Mouse (Mus musculus): ENCODE measurements around the gene Gm1113. TPM values are rescaled to one million over a fixed set of nuclear protein-coding genes. Genes with fewer than 3 reads are reported as not detected.

The Gm1113 gene
- polyA plus RNA-seq, 1 experiment from 2014 or later: not detected

GRCm38 (mm10) chr9:35493733-35494092, 24.4 kb downstream of the Gm1113 start:
- H3K4me1 ChIP-seq (replicated peaks; ENCODE audit: control insufficient read depth, insufficient read depth, low read length): no peaks in the 10 kb centered on the region
- DNase-seq (ENCODE audit: low spot score) (no peak), ATAC-seq (ENCODE audit: low FRiP score) (no peak)
- H3K9me3 ChIP-seq (ENCODE audit: control insufficient read depth, low read length): no peaks in the 10 kb centered on the region
- no peak overlapping the region for H3K9ac ChIP-seq (ENCODE audit: low read depth, low read length)
- no peak overlapping the region for H3K27ac ChIP-seq (ENCODE audit: low read depth, low read length)
- H3K4me3 ChIP-seq (ENCODE audit: low read depth, low read length): no peak overlapping the region
- H3K36me3 ChIP-seq (ENCODE audit: control insufficient read depth, insufficient read depth, low read length): 0 out of 2 replicates have a peak, but pooled peaks cover 2% of the 10 kb centered on the region
- no peaks in the 10 kb centered on the region for H3K27me3 ChIP-seq (ENCODE audit: control insufficient read depth, insufficient read depth, low read length)
- WGBS: 74% methylated on average over 4 of the region's 4 CpGs
- no peak overlapping the region for H3K4me2 ChIP-seq (replicated peaks; ENCODE audit: low read depth, low read length)

- Histone ChIP-seq H3K4me1 (replicated peaks; ENCODE audit: control insufficient read depth, insufficient read depth, low read length) (no peaks in the 10 kb centered on the region), H3K36me3 (ENCODE audit: control insufficient read depth, insufficient read depth, low read length) (0 out of 2 replicates have a peak, but pooled peaks cover 2% of the 10 kb centered on the region), H3K9ac (ENCODE audit: low read depth, low read length) (no peak overlapping the region), H3K27me3 (ENCODE audit: control insufficient read depth, insufficient read depth, low read length) (no peaks in the 10 kb centered on the region), H3K4me3 (ENCODE audit: low read depth, low read length) (no peak overlapping the region), H3K9me3 (ENCODE audit: control insufficient read depth, low read length) (no peaks in the 10 kb centered on the region), H3K27ac (ENCODE audit: low read depth, low read length) (no peak overlapping the region), H3K4me2 (replicated peaks; ENCODE audit: low read depth, low read length) (no peak overlapping the region)
- ATAC-seq (ENCODE audit: low FRiP score) (0 out of 2 replicates have a peak, but pooled peaks have one; percentile 53), DNase-seq (ENCODE audit: low spot score) (peak; percentile 25)
- WGBS: 56% methylated on average over 7 of the region's 7 CpGs
These were observed 24.9 kb downstream of the Gm1113 start for GRCm38 (mm10) chr9:35493033-35493732.

- Histone ChIP-seq H3K9ac (ENCODE audit: low read depth, low read length) (no peak overlapping the region), H3K9me3 (ENCODE audit: control insufficient read depth, low read length) (no peaks in the 10 kb centered on the region), H3K27ac (ENCODE audit: low read depth, low read length) (no peak overlapping the region), H3K27me3 (ENCODE audit: control insufficient read depth, insufficient read depth, low read length) (no peaks in the 10 kb centered on the region), H3K36me3 (ENCODE audit: control insufficient read depth, insufficient read depth, low read length) (0 out of 2 replicates have a peak, but pooled peaks cover 2% of the 10 kb centered on the region), H3K4me2 (replicated peaks; ENCODE audit: low read depth, low read length) (no peak overlapping the region), H3K4me3 (ENCODE audit: low read depth, low read length) (no peak overlapping the region), H3K4me1 (replicated peaks; ENCODE audit: control insufficient read depth, insufficient read depth, low read length) (no peaks in the 10 kb centered on the region)
- no peak for ATAC-seq (ENCODE audit: low FRiP score)
- DNase-seq (ENCODE audit: low spot score): no peak
- 86% methylated on average over 11 of the region's 11 CpGs for WGBS
These were observed 26.8 kb downstream of the Gm1113 start for GRCm38 (mm10) chr9:35491109-35491866.

GRCm38 (mm10) chr9:35488496-35488895, 29.6 kb downstream of the Gm1113 start:
- DNase-seq (ENCODE audit: low spot score) (no peak), ATAC-seq (ENCODE audit: low FRiP score) (no peak)
- Histone ChIP-seq H3K4me3 (ENCODE audit: low read depth, low read length) (no peak overlapping the region), H3K4me2 (replicated peaks; ENCODE audit: low read depth, low read length) (no peak overlapping the region), H3K9me3 (ENCODE audit: control insufficient read depth, low read length) (no peaks in the 10 kb centered on the region), H3K36me3 (ENCODE audit: control insufficient read depth, insufficient read depth, low read length) (0 out of 2 replicates have a peak, but pooled peaks cover 2% of the 10 kb centered on the region), H3K4me1 (replicated peaks; ENCODE audit: control insufficient read depth, insufficient read depth, low read length) (no peaks in the 10 kb centered on the region), H3K27me3 (ENCODE audit: control insufficient read depth, insufficient read depth, low read length) (no peaks in the 10 kb centered on the region), H3K27ac (ENCODE audit: low read depth, low read length) (no peak overlapping the region), H3K9ac (ENCODE audit: low read depth, low read length) (no peak overlapping the region)
- 95% methylated on average over 4 of the region's 4 CpGs for WGBS

- H3K27ac ChIP-seq (ENCODE audit: low read depth, low read length): no peak overlapping the region
- no peak overlapping the region for H3K4me3 ChIP-seq (ENCODE audit: low read depth, low read length)
- no peak for ATAC-seq (ENCODE audit: low FRiP score)
- WGBS: 89% methylated on average over 13 of the region's 13 CpGs
- H3K36me3 ChIP-seq (ENCODE audit: control insufficient read depth, insufficient read depth, low read length): 0 out of 2 replicates have a peak, but pooled peaks cover 1% of the 10 kb centered on the region
- no peak overlapping the region for H3K4me2 ChIP-seq (replicated peaks; ENCODE audit: low read depth, low read length)
- no peaks in the 10 kb centered on the region for H3K27me3 ChIP-seq (ENCODE audit: control insufficient read depth, insufficient read depth, low read length)
- no peaks in the 10 kb centered on the region for H3K4me1 ChIP-seq (replicated peaks; ENCODE audit: control insufficient read depth, insufficient read depth, low read length)
- no peaks in the 10 kb centered on the region for H3K9me3 ChIP-seq (ENCODE audit: control insufficient read depth, low read length)
- no peak for DNase-seq (ENCODE audit: low spot score)
- no peak overlapping the region for H3K9ac ChIP-seq (ENCODE audit: low read depth, low read length)
These were observed 31.5 kb downstream of the Gm1113 start for GRCm38 (mm10) chr9:35486616-35487015.

GRCm38 (mm10) chr9:35483949-35484348, 34.1 kb downstream of the Gm1113 start:
- Histone ChIP-seq H3K4me1 (replicated peaks; ENCODE audit: control insufficient read depth, insufficient read depth, low read length) (no peaks in the 10 kb centered on the region), H3K27me3 (ENCODE audit: control insufficient read depth, insufficient read depth, low read length) (no peaks in the 10 kb centered on the region), H3K27ac (ENCODE audit: low read depth, low read length) (no peak overlapping the region), H3K9ac (ENCODE audit: low read depth, low read length) (no peak overlapping the region), H3K4me3 (ENCODE audit: low read depth, low read length) (no peak overlapping the region), H3K36me3 (ENCODE audit: control insufficient read depth, insufficient read depth, low read length) (0 out of 2 replicates have a peak, but pooled peaks cover 2% of the 10 kb centered on the region), H3K4me2 (replicated peaks; ENCODE audit: low read depth, low read length) (no peak overlapping the region), H3K9me3 (ENCODE audit: control insufficient read depth, low read length) (no peaks in the 10 kb centered on the region)
- DNase-seq (ENCODE audit: low spot score): no peak
- 90% methylated on average over 3 of the region's 3 CpGs for WGBS
- no peak for ATAC-seq (ENCODE audit: low FRiP score)

GRCm38 (mm10) chr9:35482014-35482898, 35.8 kb downstream of the Gm1113 start:
- Histone ChIP-seq H3K4me1 (replicated peaks; ENCODE audit: control insufficient read depth, insufficient read depth, low read length) (no peaks in the 10 kb centered on the region), H3K9me3 (ENCODE audit: control insufficient read depth, low read length) (no peaks in the 10 kb centered on the region), H3K4me2 (replicated peaks; ENCODE audit: low read depth, low read length) (no peak overlapping the region), H3K27me3 (ENCODE audit: control insufficient read depth, insufficient read depth, low read length) (no peaks in the 10 kb centered on the region), H3K27ac (ENCODE audit: low read depth, low read length) (no peak overlapping the region), H3K36me3 (ENCODE audit: control insufficient read depth, insufficient read depth, low read length) (0 out of 2 replicates have a peak, but pooled peaks cover 2% of the 10 kb centered on the region), H3K9ac (ENCODE audit: low read depth, low read length) (no peak overlapping the region), H3K4me3 (ENCODE audit: low read depth, low read length) (no peak overlapping the region)
- DNase-seq (ENCODE audit: low spot score): no peak
- ATAC-seq (ENCODE audit: low FRiP score): no peak
- 83% methylated on average over 13 of the region's 13 CpGs for WGBS

GRCm38 (mm10) chr9:35479456-35479855, 38.6 kb downstream of the Gm1113 start:
- Histone ChIP-seq H3K4me3 (ENCODE audit: low read depth, low read length) (no peak overlapping the region), H3K27ac (ENCODE audit: low read depth, low read length) (no peak overlapping the region), H3K4me2 (replicated peaks; ENCODE audit: low read depth, low read length) (no peak overlapping the region), H3K27me3 (ENCODE audit: control insufficient read depth, insufficient read depth, low read length) (no peaks in the 10 kb centered on the region), H3K36me3 (ENCODE audit: control insufficient read depth, insufficient read depth, low read length) (0 out of 2 replicates have a peak, but pooled peaks cover 4% of the 10 kb centered on the region), H3K4me1 (replicated peaks; ENCODE audit: control insufficient read depth, insufficient read depth, low read length) (no peaks in the 10 kb centered on the region), H3K9me3 (ENCODE audit: control insufficient read depth, low read length) (no peaks in the 10 kb centered on the region), H3K9ac (ENCODE audit: low read depth, low read length) (no peak overlapping the region)
- 91% methylated on average over 6 of the region's 6 CpGs for WGBS
- no peak for DNase-seq (ENCODE audit: low spot score)
- ATAC-seq (ENCODE audit: low FRiP score): no peak
